Mouse (Mus musculus) kidney, adult 2 months (tissue): ENCODE measurements around the gene Unc45a. TPM values are rescaled to one million over a fixed set of nuclear protein-coding genes. Genes with fewer than 3 reads are reported as not detected.

Experiments used
- DNase-seq: peaks from one replicate; pipeline ENCODE4 v3.0.0; 2021
- H3K27ac ChIP-seq: fragments of 200-500 bp; 2 replicates; pipeline ENCODE4 v1.5.1; 2012; ENCODE audit warnings: low read depth, low read length, control low read depth, inconsistent platforms; ENCODE audit not compliant: insufficient read depth
- H3K27me3 ChIP-seq: fragments of 200-500 bp; replicated peaks from 2 replicates; pipeline ENCODE4 v1.6.1; 2012; ENCODE audit warnings: mild to moderate bottlenecking, moderate library complexity, low read length, inconsistent platforms; ENCODE audit not compliant: control insufficient read depth, insufficient read depth
- H3K36me3 ChIP-seq: fragments of 200-500 bp; 2 replicates; pipeline ENCODE4 v1.6.1; 2012; ENCODE audit warnings: mild to moderate bottlenecking, moderate library complexity, low read length, inconsistent platforms; ENCODE audit not compliant: control insufficient read depth, insufficient read depth
- H3K4me1 ChIP-seq: fragments of 200-500 bp; 2 replicates; pipeline ENCODE4 v1.6.1; 2011; ENCODE audit warnings: low read length; ENCODE audit not compliant: control insufficient read depth, insufficient read depth
- H3K4me3 ChIP-seq: fragments of 200-500 bp; 2 replicates; pipeline ENCODE4 v1.5.1; 2011; ENCODE audit warnings: mild to moderate bottlenecking, low read depth, low read length, control low read depth; ENCODE audit not compliant: insufficient read depth
- CTCF ChIP-seq: fragments of 200-500 bp; conservative IDR thresholded peaks from 2 replicates; pipeline ENCODE4 v1.5.1; 2011; ENCODE audit warnings: low read depth, mild to moderate bottlenecking, control low read depth, low read length, moderate library complexity, mixed read lengths; ENCODE audit not compliant: insufficient read depth, insufficient read length
- POLR2A ChIP-seq: fragments of 200-500 bp; IDR thresholded peaks from one replicate; pipeline ENCODE4 v1.6.1; 2011; ENCODE audit warnings: low read depth, low read length, control low read depth
- WGBS: fragments of 180-500 bp; shearing (Covaris S2); methylation state at CpG from one replicate; pipeline ENCODE4 v1.1.7; 2018; 5-methylcytosine and 5-hydroxymethylcytosine counted together
- polyA plus RNA-seq: library from polyadenylated mRNA; depleted of rRNA; stranded (reverse); fragments of >200 nt; gene quantifications from 2 replicates; pipeline ENCODE4 v1.2.3, GENCODE M21; 2012

Gene Unc45a
- polyA plus RNA-seq, 1 experiment = 53.3 TPM

- Histone ChIP-seq H3K4me3 (no peak overlapping the region), H3K4me1 (no peaks in the 10 kb centered on the region), H3K36me3 (no peaks in the 10 kb centered on the region), H3K27ac (no peak overlapping the region), H3K27me3 (no peaks in the 10 kb centered on the region)
- 21% methylated on average over 6 of the region's 6 CpGs for WGBS
- no peak for TF ChIP-seq POLR2A
- TF ChIP-seq CTCF = peak; percentile 94
- DNase-seq = peak; percentile 80
These were observed 36.7 kb upstream of the Unc45a start for GRCm38 (mm10) chr7:80377471-80377870.

- Histone ChIP-seq H3K27me3 (no peaks in the 10 kb centered on the region), H3K4me3 (no peak overlapping the region), H3K36me3 (no peaks in the 10 kb centered on the region), H3K27ac (no peak overlapping the region), H3K4me1 (peaks cover 2% of the 10 kb centered on the region; the same call in 1 of the 2 replicates)
- no peak for TF ChIP-seq CTCF
- TF ChIP-seq POLR2A = no peak
- WGBS = 84% methylated on average over 10 of the region's 10 CpGs
- DNase-seq = no peak
These were observed 35.4 kb upstream of the Unc45a start for GRCm38 (mm10) chr7:80376192-80376591.

- no peak overlapping the region for H3K27ac ChIP-seq
- TF ChIP-seq POLR2A (no peak), CTCF (no peak)
- H3K4me3 ChIP-seq = no peak overlapping the region
- H3K4me1 ChIP-seq = peaks cover 2% of the 10 kb centered on the region; the same call in 1 of the 2 replicates
- no peaks in the 10 kb centered on the region for H3K36me3 ChIP-seq
- WGBS = 52% methylated on average over 9 of the region's 9 CpGs
- no peak for DNase-seq
- no peaks in the 10 kb centered on the region for H3K27me3 ChIP-seq
These were observed 34.7 kb upstream of the Unc45a start for GRCm38 (mm10) chr7:80375376-80376039.

- Histone ChIP-seq H3K27me3 (no peaks in the 10 kb centered on the region), H3K27ac (no peak overlapping the region), H3K4me3 (no peak overlapping the region), H3K36me3 (no peaks in the 10 kb centered on the region), H3K4me1 (peaks cover 2% of the 10 kb centered on the region; the same call in 1 of the 2 replicates)
- DNase-seq = no peak
- TF ChIP-seq POLR2A = no peak
- WGBS = 94% methylated on average over 3 of the region's 3 CpGs
These were observed 33.9 kb upstream of the Unc45a start for GRCm38 (mm10) chr7:80374733-80375132.

GRCm38 (mm10) chr7:80374280-80374679, 33.5 kb upstream of the Unc45a start:
- no peaks in the 10 kb centered on the region for H3K36me3 ChIP-seq
- H3K27ac ChIP-seq = no peak overlapping the region
- WGBS = 70% methylated on average over 3 of the region's 3 CpGs
- TF ChIP-seq POLR2A = no peak
- H3K4me3 ChIP-seq = no peak overlapping the region
- H3K27me3 ChIP-seq = no peaks in the 10 kb centered on the region
- no peak for DNase-seq
- H3K4me1 ChIP-seq = peaks cover 2% of the 10 kb centered on the region; the same call in 1 of the 2 replicates

GRCm38 (mm10) chr7:80373850-80374249, 33.0 kb upstream of the Unc45a start:
- Histone ChIP-seq H3K36me3 (no peaks in the 10 kb centered on the region), H3K4me1 (peaks cover 2% of the 10 kb centered on the region; the same call in 1 of the 2 replicates), H3K4me3 (no peak overlapping the region), H3K27me3 (no peaks in the 10 kb centered on the region), H3K27ac (no peak overlapping the region)
- TF ChIP-seq CTCF = no peak
- no peak for TF ChIP-seq POLR2A
- no peak for DNase-seq
- 89% methylated on average over 12 of the region's 12 CpGs for WGBS

GRCm38 (mm10) chr7:80373352-80373751, 32.5 kb upstream of the Unc45a start:
- TF ChIP-seq POLR2A = no peak
- TF ChIP-seq CTCF = no peak
- WGBS = 78% methylated on average over 4 of the region's 4 CpGs
- DNase-seq = no peak
- Histone ChIP-seq H3K27ac (no peak overlapping the region), H3K27me3 (no peaks in the 10 kb centered on the region), H3K36me3 (no peaks in the 10 kb centered on the region), H3K4me3 (no peak overlapping the region), H3K4me1 (peaks cover 2% of the 10 kb centered on the region; the same call in 1 of the 2 replicates)
